Mouse (Mus musculus) lung, postnatal 0 days (tissue): ENCODE data around the gene Slc46a1.

Experiments used
- CTCF ChIP-seq: IDR thresholded peaks from 2 replicates; pipeline ENCODE4 v1.5.1; 2016; ENCODE audit warnings: antibody characterized with exemption, mild to moderate bottlenecking
- EP300 ChIP-seq: IDR thresholded peaks from 2 replicates; pipeline ENCODE4 v1.6.1; 2016; ENCODE audit warnings: antibody characterized with exemption, mild to moderate bottlenecking, control low read depth

DNA sequence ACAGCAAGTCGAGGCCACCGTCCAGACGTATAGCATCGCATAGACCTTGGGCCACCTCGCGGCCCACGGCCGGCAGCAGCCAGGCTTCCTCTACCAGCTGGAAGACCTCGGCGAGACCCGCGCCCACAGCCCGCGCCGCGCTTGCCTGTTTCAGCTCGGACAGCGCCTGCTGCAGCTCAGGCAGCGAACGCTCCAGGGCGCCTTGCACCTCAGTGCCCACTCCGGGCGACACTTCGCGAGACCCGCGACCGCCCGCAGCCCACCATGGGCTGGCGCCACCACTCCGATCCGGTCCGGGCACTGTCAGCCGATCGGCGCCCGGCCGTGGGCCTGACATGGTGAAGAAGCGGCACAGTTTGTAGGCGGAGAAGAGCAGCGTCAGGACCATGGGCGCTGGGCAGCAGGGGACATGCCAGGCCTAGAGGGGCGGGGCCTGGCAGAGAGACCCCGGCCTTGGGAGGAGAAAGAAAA lies 31.6 kb downstream of the Slc46a1 start:
- TF ChIP-seq EP300 (no peak), CTCF (no peak)
